Mouse (Mus musculus): ENCODE measurements around the gene Klhl30. TPM values are rescaled to one million over a fixed set of nuclear protein-coding genes. Genes with fewer than 3 reads are reported as not detected.

Gene Klhl30
- 0.09 TPM in 1 of 2 replicates, not detected in the other for polyA plus RNA-seq (2016; fragmentation: Nextera tagmentation; extraction: Ambion mirVana)

- Histone ChIP-seq H3K4me1 (no peaks in the 10 kb centered on the region), H3K27ac (no peak within 1 kb of the TSS), H3K36me3 (no peaks in the 10 kb centered on the region), H3K27me3 (ENCODE audit: low read depth, poor library complexity, severe bottlenecking) (peaks cover 20% of the 10 kb centered on the region), H3K9me3 (replicated peaks) (no peaks in the 10 kb centered on the region), H3K4me3 (no peak within 1 kb of the TSS)
- 69% methylated on average over 4 of the region's 4 CpGs for WGBS
- DNase-seq (ENCODE audit: low spot score): no peak
Measured at GRCm38 (mm10) chr1:91350841-91351240, at the start of gene Klhl30. TSS of gene Klhl30 (plus strand) at chr1:91351016.

GRCm38 (mm10) chr1:91301206-91301920, 49.5 kb upstream of the Klhl30 start:
- H3K27me3 ChIP-seq (ENCODE audit: low read depth, poor library complexity, severe bottlenecking): no peaks in the 10 kb centered on the region
- WGBS: 90% methylated on average over 3 of the region's 3 CpGs
- H3K4me3 ChIP-seq: no peak overlapping the region
- no peak for DNase-seq (ENCODE audit: low spot score)
- H3K36me3 ChIP-seq: peaks cover 20% of the 10 kb centered on the region
- H3K27ac ChIP-seq: no peak overlapping the region
- no peaks in the 10 kb centered on the region for H3K9me3 ChIP-seq (replicated peaks)
- H3K4me1 ChIP-seq: peaks cover 12% of the 10 kb centered on the region

DNA sequence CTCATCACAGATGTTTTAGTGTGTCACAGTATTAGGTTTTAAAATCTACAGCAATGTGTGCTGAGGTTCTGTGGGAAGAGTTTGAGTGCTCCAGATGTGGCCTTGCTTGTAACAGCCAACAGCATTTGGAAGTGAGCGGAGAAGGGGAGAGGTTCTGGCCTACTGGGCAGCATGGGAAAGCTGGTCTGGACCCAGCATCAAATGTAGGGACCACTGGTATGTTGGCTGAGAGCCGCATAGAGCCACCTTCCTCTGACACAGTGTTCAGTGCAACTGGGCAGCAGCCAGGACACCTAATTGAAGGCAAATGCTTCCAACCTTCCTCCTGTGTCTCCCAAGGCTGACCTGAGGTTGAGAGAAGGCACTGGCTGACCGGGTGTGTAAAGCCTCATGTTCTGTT, 48.8 kb upstream of the Klhl30 start:
- no peak overlapping the region for H3K27ac ChIP-seq
- peaks cover 12% of the 10 kb centered on the region for H3K4me1 ChIP-seq
- 91% methylated on average over 3 of the region's 3 CpGs for WGBS
- no peak overlapping the region for H3K4me3 ChIP-seq
- no peaks in the 10 kb centered on the region for H3K9me3 ChIP-seq (replicated peaks)
- H3K27me3 ChIP-seq (ENCODE audit: low read depth, poor library complexity, severe bottlenecking): no peaks in the 10 kb centered on the region
- DNase-seq (ENCODE audit: low spot score): no peak
- H3K36me3 ChIP-seq: peaks cover 23% of the 10 kb centered on the region

GRCm38 (mm10) chr1:91304621-91305020, 46.2 kb upstream of the Klhl30 start:
- Histone ChIP-seq H3K9me3 (replicated peaks) (no peaks in the 10 kb centered on the region), H3K27ac (no peak overlapping the region), H3K27me3 (ENCODE audit: low read depth, poor library complexity, severe bottlenecking) (no peaks in the 10 kb centered on the region), H3K4me3 (no peak overlapping the region), H3K4me1 (no peaks in the 10 kb centered on the region), H3K36me3 (peaks cover 46% of the 10 kb centered on the region)
- 93% methylated on average over 4 of the region's 4 CpGs for WGBS
- no peak for DNase-seq (ENCODE audit: low spot score)

GRCm38 (mm10) chr1:91309366-91310085, 41.3 kb upstream of the Klhl30 start:
- Histone ChIP-seq H3K9me3 (replicated peaks) (no peaks in the 10 kb centered on the region), H3K4me1 (peaks cover 7% of the 10 kb centered on the region), H3K4me3 (no peak overlapping the region), H3K36me3 (peaks cover 71% of the 10 kb centered on the region), H3K27ac (no peak overlapping the region), H3K27me3 (ENCODE audit: low read depth, poor library complexity, severe bottlenecking) (no peaks in the 10 kb centered on the region)
- WGBS: 93% methylated on average over 13 of the region's 13 CpGs
- no peak for DNase-seq (ENCODE audit: low spot score)

- H3K9me3 ChIP-seq (replicated peaks): no peaks in the 10 kb centered on the region
- H3K4me1 ChIP-seq: peaks cover 7% of the 10 kb centered on the region
- DNase-seq (ENCODE audit: low spot score): no peak
- H3K27me3 ChIP-seq (ENCODE audit: low read depth, poor library complexity, severe bottlenecking): no peaks in the 10 kb centered on the region
- H3K4me3 ChIP-seq: no peak overlapping the region
- 90% methylated on average over 4 of the region's 4 CpGs for WGBS
- H3K27ac ChIP-seq: no peak overlapping the region
- H3K36me3 ChIP-seq: peaks cover 51% of the 10 kb centered on the region
Measured at GRCm38 (mm10) chr1:91312273-91312672, 38.5 kb upstream of the Klhl30 start.

GRCm38 (mm10) chr1:91313251-91313650, 37.6 kb upstream of the Klhl30 start:
- Histone ChIP-seq H3K36me3 (peaks cover 44% of the 10 kb centered on the region), H3K27ac (peak overlapping the region; percentile 56), H3K27me3 (ENCODE audit: low read depth, poor library complexity, severe bottlenecking) (no peaks in the 10 kb centered on the region), H3K4me1 (peaks cover 7% of the 10 kb centered on the region), H3K4me3 (no peak overlapping the region), H3K9me3 (replicated peaks) (no peaks in the 10 kb centered on the region)
- WGBS: 63% methylated on average over 5 of the region's 5 CpGs
- DNase-seq (ENCODE audit: low spot score): no peak

GRCm38 (mm10) chr1:91317656-91318055, 33.2 kb upstream of the Klhl30 start:
- Histone ChIP-seq H3K4me1 (peaks cover 15% of the 10 kb centered on the region), H3K4me3 (no peak overlapping the region), H3K27me3 (ENCODE audit: low read depth, poor library complexity, severe bottlenecking) (no peaks in the 10 kb centered on the region), H3K27ac (no peak overlapping the region), H3K36me3 (peaks cover 6% of the 10 kb centered on the region; the same call in 1 of the 2 replicates), H3K9me3 (replicated peaks) (no peaks in the 10 kb centered on the region)
- DNase-seq (ENCODE audit: low spot score): no peak
- 88% methylated on average over 6 of the region's 6 CpGs for WGBS

- Histone ChIP-seq H3K4me1 (peaks cover 8% of the 10 kb centered on the region), H3K36me3 (no peaks in the 10 kb centered on the region), H3K9me3 (replicated peaks) (no peaks in the 10 kb centered on the region), H3K4me3 (no peak within 1 kb of the TSS), H3K27me3 (ENCODE audit: low read depth, poor library complexity, severe bottlenecking) (no peaks in the 10 kb centered on the region), H3K27ac (peak within 1 kb of the TSS; percentile 61)
- no peak for DNase-seq (ENCODE audit: low spot score)
- WGBS: 75% methylated on average over 19 of the region's 19 CpGs
Measured at GRCm38 (mm10) chr1:91321760-91322438, 28.9 kb upstream of the Klhl30 start, which contains the start of gene Espnl. TSS of gene Espnl (plus strand) at chr1:91322075.

- H3K4me3 ChIP-seq: no peak overlapping the region
- DNase-seq (ENCODE audit: low spot score): no peak
- H3K9me3 ChIP-seq (replicated peaks): no peaks in the 10 kb centered on the region
- no peaks in the 10 kb centered on the region for H3K36me3 ChIP-seq
- H3K4me1 ChIP-seq: peaks cover 13% of the 10 kb centered on the region
- 0 out of 2 replicates have a peak overlapping the region, but pooled peaks have one; percentile 7 for H3K27ac ChIP-seq
- no peaks in the 10 kb centered on the region for H3K27me3 ChIP-seq (ENCODE audit: low read depth, poor library complexity, severe bottlenecking)
- 68% methylated on average over 2 of the region's 2 CpGs for WGBS
Measured at GRCm38 (mm10) chr1:91324646-91325045, 26.2 kb upstream of the Klhl30 start.

DNA sequence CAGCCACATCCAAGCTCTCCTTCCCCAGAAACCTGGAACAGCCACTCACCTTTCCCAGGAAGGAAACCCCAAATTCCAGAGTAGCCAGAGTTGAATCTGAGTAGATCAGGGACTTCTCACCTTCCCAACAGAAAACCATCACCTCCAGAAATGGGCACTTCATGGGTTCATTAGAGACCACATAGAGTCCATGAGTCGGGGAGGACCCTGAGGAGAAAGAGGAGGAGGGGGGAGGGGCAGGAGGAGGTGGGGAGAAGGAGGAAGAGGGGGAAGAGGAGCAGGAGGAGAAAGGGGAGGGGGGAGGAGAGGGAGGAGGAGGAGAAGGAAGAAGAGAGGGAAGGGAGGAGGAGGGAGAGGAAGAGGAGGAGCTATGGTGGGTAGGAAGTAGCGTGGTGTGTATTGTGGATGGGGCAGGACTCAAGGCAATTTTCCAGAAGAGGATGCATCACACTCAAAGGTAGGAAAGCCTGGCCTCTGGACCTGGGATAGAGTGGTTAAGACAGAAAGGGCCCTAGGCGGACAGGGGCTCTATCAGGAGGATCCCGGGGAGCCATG, 25.3 kb upstream of the Klhl30 start:
- 81% methylated on average over 4 of the region's 4 CpGs for WGBS
- Histone ChIP-seq H3K27ac (no peak overlapping the region), H3K4me3 (no peak overlapping the region), H3K4me1 (peaks cover 13% of the 10 kb centered on the region), H3K36me3 (no peaks in the 10 kb centered on the region), H3K27me3 (ENCODE audit: low read depth, poor library complexity, severe bottlenecking) (no peaks in the 10 kb centered on the region), H3K9me3 (replicated peaks) (no peaks in the 10 kb centered on the region)
- DNase-seq (ENCODE audit: low spot score): no peak

- no peaks in the 10 kb centered on the region for H3K36me3 ChIP-seq
- peaks cover 5% of the 10 kb centered on the region for H3K4me1 ChIP-seq
- 0 out of 2 replicates have a peak, but pooled peaks cover 8% of the 10 kb centered on the region for H3K27me3 ChIP-seq (ENCODE audit: low read depth, poor library complexity, severe bottlenecking)
- no peak overlapping the region for H3K4me3 ChIP-seq
- no peak overlapping the region; the same call in 1 of the 2 replicates for H3K27ac ChIP-seq
- WGBS: 65% methylated on average over 4 of the region's 4 CpGs
- no peak for DNase-seq (ENCODE audit: low spot score)
- no peaks in the 10 kb centered on the region for H3K9me3 ChIP-seq (replicated peaks)
Measured at GRCm38 (mm10) chr1:91332102-91332501, 18.7 kb upstream of the Klhl30 start.
